31 mouse cellular contexts compared by ENCODE assay signal in genomic region chrX:167134250-167134649, GRCm38 (mm10).
DNase-seq lines count a peak whose midpoint lies in the region; ATAC-seq and TF ChIP-seq lines count a peak whose summit lies in the region.
"Had no signal": no experiment of that assay in that cellular context is flagged by ENCODE, and none has a peak within 500 bp of the region (broad histone marks: within the 10 kb centered on the region; RNA-seq: fewer than 3 reads in every experiment).

No protein-coding gene starts in this region.

- no peaks in the 10 kb centered on the region for H3K9me3 ChIP-seq in forebrain, embryonic 12.5 days
- no peaks in the 10 kb centered on the region for H3K9me3 ChIP-seq in hindbrain, embryonic 16.5 days (ENCODE audit: control insufficient read depth, low read length)
- H3K9me3 ChIP-seq: embryonic facial prominence, embryonic 10.5 days; embryonic facial prominence, embryonic 13.5 days; forebrain, embryonic 13.5 days; G1E; heart, embryonic 12.5 days; heart, embryonic 15.5 days; hindbrain, embryonic 10.5 days; hindbrain, embryonic 13.5 days; intestine, embryonic 15.5 days had no signal

- H3K4me1 ChIP-seq in spleen, adult 2 months (ENCODE audit: control insufficient read depth, insufficient read depth, insufficient read length): peaks cover 3% of the 10 kb centered on the region
- H3K4me1 ChIP-seq in forebrain, embryonic 12.5 days: no peaks in the 10 kb centered on the region
- H3K4me1 ChIP-seq in hindbrain, embryonic 16.5 days (ENCODE audit: control insufficient read depth, insufficient read depth, low read depth, low read length): no peaks in the 10 kb centered on the region
- H3K4me1 ChIP-seq: embryonic facial prominence, embryonic 10.5 days; embryonic facial prominence, embryonic 13.5 days; forebrain, embryonic 13.5 days; heart, embryonic 12.5 days; heart, embryonic 15.5 days; hindbrain, embryonic 10.5 days; hindbrain, embryonic 13.5 days; intestine, embryonic 15.5 days had no signal

- H3K36me3 ChIP-seq in spleen, adult 2 months (ENCODE audit: control insufficient read depth, insufficient read depth, low read length): no peaks in the 10 kb centered on the region
- no peaks in the 10 kb centered on the region for H3K36me3 ChIP-seq in forebrain, embryonic 12.5 days (replicated peaks)
- H3K36me3 ChIP-seq in hindbrain, embryonic 16.5 days (ENCODE audit: control insufficient read depth, insufficient read depth, low read length): no peaks in the 10 kb centered on the region
- H3K36me3 ChIP-seq: embryonic facial prominence, embryonic 10.5 days; embryonic facial prominence, embryonic 13.5 days; G1E; heart, embryonic 12.5 days; heart, embryonic 15.5 days; hindbrain, embryonic 10.5 days; hindbrain, embryonic 13.5 days; intestine, embryonic 15.5 days had no signal

- no peak overlapping the region for H3K4me3 ChIP-seq in spleen, adult 2 months (ENCODE audit: extremely low read depth, insufficient read depth, insufficient read length)
- no peak overlapping the region for H3K4me3 ChIP-seq in forebrain, embryonic 12.5 days (replicated peaks)
- no peak overlapping the region for H3K4me3 ChIP-seq in hindbrain, embryonic 16.5 days (ENCODE audit: low read length)
- H3K4me3 ChIP-seq: embryonic facial prominence, embryonic 10.5 days; embryonic facial prominence, embryonic 13.5 days; erythroblast, embryonic 14.5 days; forebrain, embryonic 13.5 days; heart, embryonic 12.5 days; heart, embryonic 15.5 days; hindbrain, embryonic 10.5 days; hindbrain, embryonic 13.5 days; intestine, embryonic 15.5 days had no signal

- no peaks in the 10 kb centered on the region for H3K27me3 ChIP-seq in spleen, adult 2 months (ENCODE audit: control insufficient read depth, insufficient read depth, low read length)
- peaks cover 33% of the 10 kb centered on the region for H3K27me3 ChIP-seq in forebrain, embryonic 12.5 days
- H3K27me3 ChIP-seq in hindbrain, embryonic 16.5 days (replicated peaks; ENCODE audit: control insufficient read depth, insufficient read depth, low read length): no peaks in the 10 kb centered on the region; the same call in 1 of the 2 replicates
- H3K27me3 ChIP-seq: heart, embryonic 12.5 days; heart, embryonic 15.5 days; intestine, embryonic 15.5 days had no signal

- no peak for TF ChIP-seq CTCF in spleen, adult 2 months (IDR thresholded peaks at IDR 0.05; ENCODE audit: extremely low read depth, insufficient read depth, insufficient read length, insufficient replicate concordance)

- WGBS in spleen, adult 2 months: 79% methylated on average over 3 of the region's 3 CpGs
- 90% methylated on average over 3 of the region's 3 CpGs for WGBS in forebrain, embryonic 12.5 days
- WGBS in hindbrain, embryonic 16.5 days: 94% methylated on average over 3 of the region's 3 CpGs

- no peak overlapping the region for H3K9ac ChIP-seq in forebrain, embryonic 12.5 days
- H3K9ac ChIP-seq in hindbrain, embryonic 16.5 days (ENCODE audit: low read depth, low read length): no peak overlapping the region
- H3K9ac ChIP-seq: embryonic facial prominence, embryonic 13.5 days; forebrain, embryonic 13.5 days; heart, embryonic 12.5 days; heart, embryonic 15.5 days; hindbrain, embryonic 13.5 days; intestine, embryonic 15.5 days had no signal

- no peak for DNase-seq in spleen, adult 2 months (ENCODE audit: low read depth in 1 of 2, low spot score in 2 of 2)
- no peak for DNase-seq in spleen, postnatal 36 days (ENCODE audit: low spot score in 2 of 2)
- DNase-seq in naive thymus-derived CD4-positive, alpha-beta T cell, adult 2 months (ENCODE audit: low read depth): peak; percentile 37
- DNase-seq: adrenal gland, adult 2 months; adrenal gland, postnatal 14 days; cerebellum, adult 11 months; cerebellum, adult 8-10 months; cerebellum, postnatal 10 days; cerebellum, postnatal 36 days; embryo, embryonic 11 days; gastrocnemius, postnatal 25 days; heart, adult 18-20 months; heart, postnatal 10 days; heart, postnatal 36 days; kidney, adult 18-20 months had no signal

- TF ChIP-seq POLR2A in spleen, adult 2 months (IDR thresholded peaks at IDR 0.05; ENCODE audit: low read depth, low read length): no peak

- ATAC-seq in activated CD4-positive, CD25-positive, alpha-beta regulatory T cell, adult 4 months: peak; percentile 50
- ATAC-seq in forebrain, embryonic 12.5 days (ENCODE audit: low FRiP score): no peak
- ATAC-seq in hindbrain, embryonic 16.5 days: no peak
- ATAC-seq: forebrain, embryonic 13.5 days; forebrain, embryonic 16.5 days; hindbrain, postnatal 0 days; intestine, embryonic 15.5 days; Patski had no signal

- H3K27ac ChIP-seq in spleen, adult 2 months (ENCODE audit: insufficient read depth, low read length): 0 out of 2 replicates have a peak overlapping the region, but pooled peaks have one; percentile 33
- H3K27ac ChIP-seq in forebrain, embryonic 12.5 days: no peak overlapping the region
- H3K27ac ChIP-seq in hindbrain, embryonic 16.5 days (ENCODE audit: low read depth, low read length): no peak overlapping the region
- H3K27ac ChIP-seq: embryonic facial prominence, embryonic 10.5 days; embryonic facial prominence, embryonic 13.5 days; forebrain, embryonic 13.5 days; heart, embryonic 15.5 days; hindbrain, embryonic 10.5 days; hindbrain, embryonic 13.5 days; hindbrain, postnatal 0 days; intestine, embryonic 15.5 days had no signal

- H3K4me2 ChIP-seq in forebrain, embryonic 12.5 days: no peak overlapping the region
- H3K4me2 ChIP-seq in hindbrain, embryonic 16.5 days (ENCODE audit: low read length): no peak overlapping the region
- H3K4me2 ChIP-seq: embryonic facial prominence, embryonic 13.5 days; forebrain, embryonic 13.5 days; heart, embryonic 12.5 days; heart, embryonic 15.5 days; hindbrain, embryonic 13.5 days; intestine, embryonic 15.5 days had no signal
